Mouse (Mus musculus) lung, postnatal 0 days (tissue): ENCODE results near the gene Gemin5. TPM values are rescaled to one million over a fixed set of nuclear protein-coding genes. Genes with fewer than 3 reads are reported as not detected.
A peak's percentile ranks its signal among the peaks of the same experiment; 100 is the strongest.

ENCODE experiments used
- ATAC-seq: fragments of 200-750 bp; cut with Nextera tagmentation; 2 replicates; pipeline ENCODE4 v1.8.0; 2017; ENCODE audit warnings: moderate library complexity
- DNase-seq: peaks from one replicate; pipeline ENCODE4 v3.0.0-alpha.2; 2016; ENCODE audit warnings: low spot score
- H3K27ac ChIP-seq: fragments of 300-500 bp; sonication (generic); 2 replicates; pipeline ENCODE4 v1.5.1; 2014; ENCODE audit warnings: antibody characterized with exemption, mild to moderate bottlenecking, low read length, mixed read lengths
- H3K27me3 ChIP-seq: fragments of 300-500 bp; sonication (generic); replicated peaks from 2 replicates; pipeline ENCODE4 v1.6.1; 2014; ENCODE audit warnings: low read length, mixed read lengths; ENCODE audit not compliant: insufficient read depth
- H3K36me3 ChIP-seq: fragments of 300-500 bp; sonication (generic); 2 replicates; pipeline ENCODE4 v1.6.1; 2014; ENCODE audit warnings: low read length, mixed read lengths; ENCODE audit not compliant: insufficient read depth
- H3K4me1 ChIP-seq: fragments of 300-500 bp; sonication (generic); 2 replicates; pipeline ENCODE4 v1.6.1; 2014; ENCODE audit warnings: antibody characterized with exemption, low read depth, low read length, mixed read lengths; ENCODE audit not compliant: insufficient read depth
- H3K4me2 ChIP-seq: fragments of 300-500 bp; sonication (generic); replicated peaks from 2 replicates; pipeline ENCODE4 v1.6.1; 2014; ENCODE audit warnings: low read depth, mild to moderate bottlenecking, low read length, moderate library complexity, mixed read lengths
- H3K4me3 ChIP-seq: fragments of 300-500 bp; sonication (generic); 2 replicates; pipeline ENCODE4 v1.5.1; 2014; ENCODE audit warnings: low read depth, low read length
- H3K9ac ChIP-seq: fragments of 300-500 bp; sonication (generic); replicated peaks from 2 replicates; pipeline ENCODE4 v1.6.1; 2014; ENCODE audit warnings: low read depth, mild to moderate bottlenecking
- H3K9me3 ChIP-seq: fragments of 300-500 bp; sonication (generic); 2 replicates; pipeline ENCODE4 v1.6.1; 2016; ENCODE audit warnings: low read length, mixed read lengths
- CTCF ChIP-seq: IDR thresholded peaks from 2 replicates; pipeline ENCODE4 v1.5.1; 2016; ENCODE audit warnings: antibody characterized with exemption, mild to moderate bottlenecking
- EP300 ChIP-seq: IDR thresholded peaks from 2 replicates; pipeline ENCODE4 v1.6.1; 2016; ENCODE audit warnings: antibody characterized with exemption, mild to moderate bottlenecking, control low read depth
- WGBS: fragments of 180-500 bp; shearing (Covaris S2); extraction: QIAGEN DNeasy Blood & Tissue Kit; methylation state at CpG from one replicate; pipeline ENCODE4 v1.1.7; 2014; 5-methylcytosine and 5-hydroxymethylcytosine counted together
- polyA plus RNA-seq: library from polyadenylated mRNA; unstranded; fragments of >200 nt; fragmentation: Nextera tagmentation; extraction: Ambion mirVana; gene quantifications from 2 replicates; pipeline ENCODE4 v1.2.1, GENCODE M21; 2015

Gemin5 gene
- polyA plus RNA-seq, 1 experiment from 2014 or later, result 4.3 TPM

GRCm38 (mm10) chr11:58107009-58107408 is 61.3 kb downstream of the Gemin5 start:
- 51% methylated on average over 3 of the region's 3 CpGs for WGBS
- ATAC-seq, result no peak
- H3K4me2 ChIP-seq, result no peak overlapping the region

DNA sequence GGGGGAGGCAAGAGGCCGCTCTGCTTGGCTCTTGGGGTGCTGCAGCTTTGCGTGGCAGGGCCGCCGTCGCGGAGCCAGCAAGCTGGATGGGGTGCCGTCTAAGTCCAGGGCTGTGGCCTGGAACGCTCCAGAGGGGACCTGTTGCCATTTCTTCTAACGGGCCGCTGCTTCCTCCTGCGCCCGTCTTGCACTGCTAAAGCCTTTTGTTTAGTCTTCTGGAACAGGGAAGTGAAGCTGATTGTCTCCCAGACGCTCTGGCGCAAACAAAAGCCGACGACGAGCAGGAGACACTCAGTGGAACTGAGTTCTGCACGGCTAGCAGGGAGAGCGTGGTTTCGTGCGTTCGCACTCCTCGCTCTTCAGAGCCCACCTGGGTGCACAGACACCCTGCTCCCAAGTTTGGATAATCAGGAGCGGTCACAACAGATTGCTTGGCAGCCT is 64.0 kb downstream of the Gemin5 start:
- DNase-seq (peak; percentile 66), ATAC-seq (peak; percentile 30)
- Histone ChIP-seq H3K27ac (peak overlapping the region; percentile 95), H3K9me3 (no peaks in the 10 kb centered on the region), H3K36me3 (no peaks in the 10 kb centered on the region), H3K4me3 (peak overlapping the region; percentile 85), H3K4me1 (peaks cover 3% of the 10 kb centered on the region; the same call in 1 of the 2 replicates), H3K9ac (peak overlapping the region; percentile 89), H3K4me2 (peak overlapping the region; percentile 69), H3K27me3 (no peaks in the 10 kb centered on the region)
- TF ChIP-seq EP300 (no peak), CTCF (no peak)
- WGBS, result 1% methylated on average over 19 of the region's 24 CpGs

More at GRCm38 (mm10) chr11:58107009-58107408, 61.3 kb downstream of the Gemin5 start:
- H3K9me3 ChIP-seq, result no peaks in the 10 kb centered on the region
- no peaks in the 10 kb centered on the region for H3K27me3 ChIP-seq
- no peak for DNase-seq
- no peak overlapping the region for H3K4me3 ChIP-seq
- H3K36me3 ChIP-seq, result peaks cover 8% of the 10 kb centered on the region; the same call in 1 of the 2 replicates
- H3K27ac ChIP-seq, result no peak overlapping the region
- H3K9ac ChIP-seq, result no peak overlapping the region
- H3K4me1 ChIP-seq, result peaks cover 3% of the 10 kb centered on the region; the same call in 1 of the 2 replicates
- TF ChIP-seq EP300 (no peak), CTCF (peak; percentile 25)

DNA sequence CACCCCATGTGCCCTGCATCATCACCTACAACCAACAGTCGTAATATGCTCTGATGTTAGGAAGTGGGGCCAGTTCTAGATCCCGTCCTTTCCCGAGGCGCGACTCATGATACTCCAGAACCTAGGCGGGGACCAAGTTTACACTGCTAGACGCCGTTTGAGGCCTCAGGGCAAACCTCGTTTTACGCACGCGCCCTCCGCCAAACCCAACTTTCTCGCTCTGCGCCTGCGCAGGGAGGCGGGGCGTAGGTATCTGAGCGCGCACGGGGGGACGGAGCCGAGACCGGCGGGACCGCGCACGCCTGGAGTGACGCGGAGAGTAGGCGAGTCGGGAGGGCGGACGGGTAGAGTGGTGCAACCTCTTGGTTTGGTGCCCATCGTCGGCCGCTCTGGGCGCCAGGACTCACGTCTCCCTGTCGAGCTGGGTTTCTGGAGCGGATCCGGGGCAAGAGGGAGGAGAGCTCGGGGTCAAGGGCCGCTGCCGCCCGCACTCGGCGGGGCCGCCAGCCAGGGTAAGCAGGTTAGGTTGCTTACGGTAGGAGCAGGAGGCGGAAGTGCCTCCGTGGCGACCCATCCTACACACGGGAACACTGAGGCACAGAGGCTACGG is 64.5 kb downstream of the Gemin5 start, which contains the start of gene Cnot8:
Gene Cnot8, plus strand, starts transcription at position 457 of the 610 bp plus-strand sequence.
- TF ChIP-seq CTCF, result no peak
- TF ChIP-seq EP300, result no peak
- peak within 1 kb of the TSS; percentile 85 for H3K4me3 ChIP-seq
- peaks cover 3% of the 10 kb centered on the region; the same call in 1 of the 2 replicates for H3K4me1 ChIP-seq
- H3K27ac ChIP-seq, result peak within 1 kb of the TSS; percentile 95
- H3K9ac ChIP-seq, result peak within 1 kb of the TSS; percentile 89
- no peaks in the 10 kb centered on the region for H3K36me3 ChIP-seq
- DNase-seq (peak; percentile 99), ATAC-seq (peak; percentile 99)
- no peaks in the 10 kb centered on the region for H3K27me3 ChIP-seq
- H3K4me2 ChIP-seq, result peak within 1 kb of the TSS; percentile 69
- WGBS, result under 1% methylated on average over 55 of the region's 55 CpGs
- H3K9me3 ChIP-seq, result no peaks in the 10 kb centered on the region

GRCm38 (mm10) chr11:58103344-58103653 is 65.0 kb downstream of the Gemin5 start:
- DNase-seq (no peak), ATAC-seq (peak; percentile 4)
- Histone ChIP-seq H3K9me3 (no peaks in the 10 kb centered on the region), H3K27ac (peak overlapping the region; percentile 95; the same call in 1 of the 2 replicates), H3K27me3 (no peaks in the 10 kb centered on the region), H3K4me3 (0 out of 2 replicates have a peak overlapping the region, but pooled peaks have one; percentile 85), H3K9ac (no peak overlapping the region), H3K36me3 (no peaks in the 10 kb centered on the region), H3K4me2 (peak overlapping the region; percentile 33), H3K4me1 (peaks cover 3% of the 10 kb centered on the region; the same call in 1 of the 2 replicates)
- TF ChIP-seq CTCF, result 0 out of 2 replicates have a peak, but pooled peaks have one; percentile 9
- TF ChIP-seq EP300, result no peak
- WGBS, result 68% methylated on average over 13 of the region's 13 CpGs

DNA sequence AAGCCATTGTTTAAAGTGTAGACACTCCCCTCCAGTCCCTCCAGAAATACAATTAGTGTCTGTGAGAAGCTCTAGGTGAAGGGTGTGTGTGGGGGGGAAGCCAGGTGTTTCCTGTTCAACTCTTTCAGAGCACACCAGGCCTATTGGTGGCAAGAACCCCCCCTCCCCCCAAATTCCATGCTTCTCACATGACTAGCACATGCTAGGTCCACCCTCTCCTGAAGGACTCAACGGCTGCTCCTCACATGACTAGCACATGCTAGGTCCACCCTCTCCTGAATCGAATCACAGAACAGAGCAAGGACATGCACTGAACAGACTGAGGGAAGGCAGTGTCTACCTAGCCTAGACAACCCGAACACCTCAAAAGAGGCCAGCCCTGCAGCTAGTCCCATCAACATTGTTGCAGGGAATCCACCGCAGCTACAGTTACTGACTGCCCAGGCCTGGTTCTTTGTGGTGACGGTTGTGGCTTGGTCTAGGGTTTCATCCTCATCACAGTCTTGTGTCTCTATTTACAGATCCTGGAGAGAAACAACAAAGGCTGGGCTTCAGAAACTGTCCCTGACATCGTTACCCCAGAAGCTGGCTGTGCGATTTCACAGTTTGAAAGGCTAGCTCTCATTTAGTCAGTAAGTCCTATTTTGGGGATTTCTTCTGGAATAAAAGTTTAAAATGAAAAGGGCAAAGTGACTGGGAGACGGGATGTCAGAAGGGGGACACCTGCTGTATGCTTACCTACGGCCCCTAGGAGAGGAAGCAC is 65.6 kb downstream of the Gemin5 start:
- ATAC-seq (no peak), DNase-seq (no peak)
- Histone ChIP-seq H3K4me3 (no peak overlapping the region), H3K4me1 (peaks cover 3% of the 10 kb centered on the region; the same call in 1 of the 2 replicates), H3K27ac (no peak overlapping the region), H3K36me3 (no peaks in the 10 kb centered on the region), H3K9me3 (no peaks in the 10 kb centered on the region), H3K27me3 (no peaks in the 10 kb centered on the region), H3K9ac (no peak overlapping the region), H3K4me2 (no peak overlapping the region)
- TF ChIP-seq EP300 (no peak), CTCF (no peak)
- 84% methylated on average over 9 of the region's 9 CpGs for WGBS

DNA sequence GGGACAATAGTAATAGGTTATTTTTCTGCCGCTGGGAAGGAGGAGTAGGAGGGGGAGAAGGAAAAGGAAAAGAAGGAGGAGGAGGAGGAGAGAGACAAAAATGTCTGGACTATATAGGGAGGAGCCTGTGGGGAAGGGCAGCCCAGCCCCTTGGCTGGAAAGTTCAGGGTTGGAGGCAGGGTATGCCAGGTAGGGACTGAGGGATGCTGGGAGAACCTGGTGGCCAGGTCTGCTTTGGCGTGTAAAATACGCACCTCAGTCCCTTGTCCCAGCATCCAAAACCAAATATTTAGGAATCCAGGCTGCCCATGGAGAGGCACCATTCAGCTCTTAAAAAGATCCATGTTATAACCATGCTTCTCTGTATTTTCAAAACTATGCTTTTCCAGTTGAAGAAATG is 66.2 kb downstream of the Gemin5 start:
- Histone ChIP-seq H3K9ac (no peak overlapping the region), H3K27me3 (no peaks in the 10 kb centered on the region), H3K36me3 (no peaks in the 10 kb centered on the region), H3K4me2 (no peak overlapping the region), H3K27ac (no peak overlapping the region), H3K4me1 (peaks cover 3% of the 10 kb centered on the region; the same call in 1 of the 2 replicates), H3K9me3 (no peaks in the 10 kb centered on the region), H3K4me3 (no peak overlapping the region)
- ATAC-seq (no peak), DNase-seq (no peak)
- TF ChIP-seq EP300 (no peak), CTCF (no peak)
- 62% methylated on average over 3 of the region's 3 CpGs for WGBS
